Mouse (Mus musculus) lung, adult 2 months (tissue): Measurements from ENCODE around the gene Eif5a.

Experiments
- CTCF ChIP-seq: fragments of 200-500 bp; IDR thresholded peaks from 2 replicates; pipeline ENCODE4 v1.5.1; 2011; ENCODE audit warnings: mild to moderate bottlenecking, low read length, control low read depth; ENCODE audit not compliant: insufficient read depth
- POLR2A ChIP-seq: fragments of 200-500 bp; IDR thresholded peaks from 2 replicates; pipeline ENCODE4 v1.6.1; 2011; ENCODE audit warnings: low read depth, mild to moderate bottlenecking, control low read depth, low read length, borderline replicate concordance; ENCODE audit errors: extremely low read depth

DNA sequence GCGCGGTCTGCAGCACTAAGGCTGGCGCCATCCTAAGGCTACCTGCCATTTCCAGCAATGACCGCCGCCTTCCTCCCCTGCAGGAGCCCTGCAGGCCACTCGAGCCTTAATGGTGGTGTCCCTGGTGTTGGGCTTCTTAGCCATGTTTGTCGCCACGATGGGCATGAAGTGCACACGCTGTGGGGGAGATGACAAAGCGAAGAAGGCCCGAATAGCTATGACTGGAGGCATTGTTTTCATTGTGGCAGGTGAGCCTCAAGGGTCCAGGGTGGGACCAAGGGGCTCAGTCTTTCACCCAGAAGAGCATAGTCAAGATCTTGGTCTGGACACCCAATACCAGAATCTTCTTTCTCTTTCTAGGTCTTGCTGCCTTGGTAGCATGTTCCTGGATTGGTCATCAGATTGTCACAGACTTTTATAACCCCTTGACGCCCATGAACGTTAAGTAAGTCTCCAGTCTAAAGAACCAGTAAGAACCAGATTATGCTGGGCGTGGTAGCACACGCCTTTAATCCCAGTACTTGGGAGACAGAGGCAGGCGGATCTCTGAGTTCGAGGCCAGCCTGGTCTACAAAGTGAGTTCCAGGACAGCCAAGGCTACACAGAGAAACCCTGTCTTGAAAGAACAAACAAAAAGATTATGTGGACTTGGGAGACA is 45.2 kb upstream of the Eif5a start:
- no peak for TF ChIP-seq CTCF
- TF ChIP-seq POLR2A: no peak
